Mouse (Mus musculus) limb, embryonic 10.5 days (tissue): ENCODE measurements around the gene Crybb1. TPM values are rescaled to one million over a fixed set of nuclear protein-coding genes. Genes with fewer than 3 reads are reported as not detected.

ENCODE experiments used
- DNase-seq: peaks from one replicate; pipeline ENCODE4 v3.0.0-alpha.2; 2017; ENCODE audit warnings: low spot score
- H3K27ac ChIP-seq: fragments of 300-500 bp; sonication (generic); 2 replicates; pipeline ENCODE4 v1.5.1; 2016; ENCODE audit warnings: mild to moderate bottlenecking
- H3K27me3 ChIP-seq: fragments of 300-500 bp; sonication (generic); 2 replicates; pipeline ENCODE4 v1.6.1; 2016; ENCODE audit warnings: low read depth, mild to moderate bottlenecking; ENCODE audit not compliant: poor library complexity, severe bottlenecking
- H3K36me3 ChIP-seq: fragments of 300-500 bp; sonication (generic); 2 replicates; pipeline ENCODE4 v1.6.1; 2016; ENCODE audit warnings: mild to moderate bottlenecking, moderate library complexity
- H3K4me1 ChIP-seq: fragments of 300-500 bp; sonication (generic); 2 replicates; pipeline ENCODE4 v1.6.1; 2016
- H3K4me3 ChIP-seq: fragments of 300-500 bp; sonication (generic); 2 replicates; pipeline ENCODE4 v1.5.1; 2016; ENCODE audit warnings: mild to moderate bottlenecking, moderate library complexity
- H3K9me3 ChIP-seq: fragments of 300-500 bp; sonication (generic); replicated peaks from 2 replicates; pipeline ENCODE4 v1.6.1; 2016; ENCODE audit warnings: mild to moderate bottlenecking
- WGBS: fragments of 180-500 bp; shearing (Covaris S2); methylation state at CpG from one replicate; pipeline ENCODE4 v1.1.7; 2016; 5-methylcytosine and 5-hydroxymethylcytosine counted together
- polyA plus RNA-seq: library from polyadenylated mRNA; unstranded; fragments of >200 nt; fragmentation: Nextera tagmentation; extraction: Ambion mirVana; gene quantifications from 2 replicates; pipeline ENCODE4 v1.2.1, GENCODE M21; 2016

Crybb1 gene
- polyA plus RNA-seq = not detected in 2 replicates

DNA sequence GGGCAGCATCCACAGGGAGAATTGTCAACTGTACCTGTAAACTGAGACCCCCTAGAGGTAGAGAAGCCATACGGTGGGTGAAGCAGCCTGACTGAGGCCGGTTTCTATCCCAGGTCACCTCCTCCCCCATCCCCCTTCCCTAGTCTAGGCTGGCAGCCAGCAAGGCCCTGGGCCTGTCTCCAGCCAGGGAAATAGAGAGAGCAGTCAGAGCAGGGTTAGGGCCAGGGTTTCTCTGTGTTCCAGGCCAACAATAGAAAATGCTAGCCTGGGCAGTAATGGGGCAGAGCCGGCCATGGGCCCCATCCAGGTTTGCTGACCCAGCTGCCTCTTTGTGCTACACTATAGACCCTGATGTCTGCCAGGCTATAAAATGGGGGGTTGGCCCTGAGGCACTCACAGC lies at the start of gene Crybb1:
Crybb1 (plus strand) TSS at position 390 of the 400 bp plus-strand sequence.
- no peak for DNase-seq
- H3K4me1 ChIP-seq = peaks cover 49% of the 10 kb centered on the region
- H3K9me3 ChIP-seq = no peaks in the 10 kb centered on the region
- H3K27ac ChIP-seq = peak within 1 kb of the TSS; percentile 54; the same call in 1 of the 2 replicates
- H3K36me3 ChIP-seq = no peaks in the 10 kb centered on the region
- H3K4me3 ChIP-seq = no peak within 1 kb of the TSS
- peaks cover 32% of the 10 kb centered on the region; the same call in 1 of the 2 replicates for H3K27me3 ChIP-seq
- 70% methylated on average over 3 of the region's 3 CpGs for WGBS

DNA sequence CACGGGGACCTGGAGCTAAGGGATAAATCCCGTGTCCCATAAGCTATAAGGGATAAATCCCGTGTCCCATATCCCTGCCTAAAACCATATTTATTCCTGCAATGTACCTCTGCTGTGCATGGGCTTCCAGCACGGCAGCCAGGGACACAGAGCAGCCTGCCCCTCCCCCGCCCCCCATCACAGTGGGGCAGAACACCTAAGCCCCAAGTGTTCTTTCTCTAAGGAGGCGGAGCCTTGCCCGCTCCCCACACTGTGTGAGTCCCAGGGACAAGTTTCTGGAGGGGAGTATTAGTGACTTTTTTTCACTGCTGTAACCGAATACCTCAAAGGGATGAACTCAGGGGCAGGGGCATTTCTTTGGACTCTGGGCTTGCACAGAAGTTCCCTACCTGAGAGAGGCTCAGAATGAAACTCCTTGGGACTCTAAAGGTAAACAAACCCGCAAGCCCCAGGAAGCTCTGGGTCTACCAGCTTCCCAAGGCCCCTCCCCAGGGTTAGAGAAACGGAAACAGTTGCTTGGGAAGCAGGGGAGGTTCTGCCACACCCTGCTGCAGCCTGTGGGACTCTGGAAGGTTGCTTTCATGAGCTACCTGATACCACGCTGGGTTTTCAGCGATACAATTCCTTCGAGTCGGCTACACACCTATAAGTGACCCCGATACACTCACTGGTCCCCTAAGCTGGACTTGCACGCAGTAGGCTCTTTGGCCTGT lies 48.9 kb upstream of the Crybb1 start:
- 0 out of 2 replicates have a peak overlapping the region, but pooled peaks have one; percentile 32 for H3K27ac ChIP-seq
- H3K4me1 ChIP-seq = peaks cover 22% of the 10 kb centered on the region
- 22% methylated on average over 16 of the region's 16 CpGs for WGBS
- no peaks in the 10 kb centered on the region for H3K9me3 ChIP-seq
- H3K4me3 ChIP-seq = peak overlapping the region; percentile 19
- no peak for DNase-seq
- peaks cover 12% of the 10 kb centered on the region; the same call in 1 of the 2 replicates for H3K27me3 ChIP-seq
- no peaks in the 10 kb centered on the region for H3K36me3 ChIP-seq

DNA sequence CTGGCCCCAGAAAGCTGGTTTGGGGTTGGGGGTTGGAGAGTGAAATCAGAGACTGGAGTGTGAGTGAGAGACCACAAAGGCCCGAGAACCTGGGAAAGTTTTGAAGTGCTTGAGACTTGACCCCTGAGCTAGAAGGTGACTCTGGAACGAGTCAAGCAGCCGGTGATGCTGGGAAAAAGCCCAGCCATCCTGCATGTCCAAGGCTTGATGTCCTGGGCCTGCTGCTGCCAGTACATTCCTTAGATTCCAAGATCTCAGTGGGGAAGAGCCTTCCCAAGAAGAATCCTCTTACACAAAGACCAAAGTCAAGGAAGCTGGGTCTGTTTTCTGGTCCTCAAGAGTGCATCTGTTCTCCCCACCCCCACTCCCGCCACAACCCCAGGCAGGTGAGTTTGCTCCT lies 47.3 kb upstream of the Crybb1 start:
- Histone ChIP-seq H3K4me3 (no peak overlapping the region), H3K27me3 (peaks cover 8% of the 10 kb centered on the region; the same call in 1 of the 2 replicates), H3K36me3 (no peaks in the 10 kb centered on the region), H3K27ac (no peak overlapping the region), H3K4me1 (peaks cover 26% of the 10 kb centered on the region), H3K9me3 (no peaks in the 10 kb centered on the region)
- 37% methylated on average over 4 of the region's 4 CpGs for WGBS
- DNase-seq = no peak

DNA sequence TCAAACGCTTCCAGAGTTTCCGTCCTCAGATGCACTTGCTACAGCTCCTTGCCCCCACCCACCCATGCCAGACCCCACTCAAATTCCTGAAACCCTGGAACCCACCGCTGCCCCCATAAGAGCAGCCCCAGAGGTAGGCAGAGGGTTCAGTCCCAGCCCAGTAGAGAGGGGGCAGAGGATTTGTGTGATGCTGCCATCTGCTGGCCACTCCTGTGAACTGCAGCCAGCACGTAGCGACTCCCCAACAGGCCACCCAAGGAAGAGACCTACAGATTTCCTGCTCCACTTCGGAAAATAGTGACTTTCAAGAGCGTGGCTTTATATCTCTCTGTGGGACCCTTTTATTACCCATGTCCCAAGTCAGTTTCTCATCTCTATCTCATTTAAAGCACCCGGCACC lies 45.5 kb upstream of the Crybb1 start:
- H3K36me3 ChIP-seq = no peaks in the 10 kb centered on the region
- H3K4me1 ChIP-seq = peaks cover 42% of the 10 kb centered on the region
- H3K4me3 ChIP-seq = no peak overlapping the region
- no peaks in the 10 kb centered on the region for H3K9me3 ChIP-seq
- H3K27ac ChIP-seq = no peak overlapping the region
- peak; percentile 81 for DNase-seq
- 0 out of 2 replicates have a peak, but pooled peaks cover 3% of the 10 kb centered on the region for H3K27me3 ChIP-seq
- 27% methylated on average over 8 of the region's 8 CpGs for WGBS

DNA sequence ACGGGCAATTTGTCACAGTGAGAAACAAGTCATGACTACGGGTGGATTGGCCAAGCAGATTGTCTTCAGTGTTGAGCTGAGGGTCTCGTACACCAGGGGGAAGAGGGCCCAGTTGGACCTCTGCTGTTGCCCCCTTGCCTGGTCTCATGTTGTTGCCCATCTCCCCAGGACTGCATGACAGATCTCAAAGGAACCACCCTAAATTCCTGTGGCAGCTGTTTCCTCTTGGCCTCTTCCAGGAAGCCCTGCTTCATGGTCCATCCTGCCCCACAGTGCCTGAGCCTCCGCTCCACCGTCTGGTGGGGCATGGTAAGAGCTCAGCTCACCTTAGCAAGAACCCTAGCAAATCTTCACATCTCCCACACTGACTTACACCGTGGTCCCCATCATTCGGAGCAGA lies 43.7 kb upstream of the Crybb1 start:
- Histone ChIP-seq H3K27ac (no peak overlapping the region), H3K27me3 (peaks cover 21% of the 10 kb centered on the region), H3K4me1 (peaks cover 48% of the 10 kb centered on the region), H3K9me3 (no peaks in the 10 kb centered on the region), H3K36me3 (no peaks in the 10 kb centered on the region), H3K4me3 (no peak overlapping the region)
- WGBS = 87% methylated on average over 7 of the region's 7 CpGs
- no peak for DNase-seq

DNA sequence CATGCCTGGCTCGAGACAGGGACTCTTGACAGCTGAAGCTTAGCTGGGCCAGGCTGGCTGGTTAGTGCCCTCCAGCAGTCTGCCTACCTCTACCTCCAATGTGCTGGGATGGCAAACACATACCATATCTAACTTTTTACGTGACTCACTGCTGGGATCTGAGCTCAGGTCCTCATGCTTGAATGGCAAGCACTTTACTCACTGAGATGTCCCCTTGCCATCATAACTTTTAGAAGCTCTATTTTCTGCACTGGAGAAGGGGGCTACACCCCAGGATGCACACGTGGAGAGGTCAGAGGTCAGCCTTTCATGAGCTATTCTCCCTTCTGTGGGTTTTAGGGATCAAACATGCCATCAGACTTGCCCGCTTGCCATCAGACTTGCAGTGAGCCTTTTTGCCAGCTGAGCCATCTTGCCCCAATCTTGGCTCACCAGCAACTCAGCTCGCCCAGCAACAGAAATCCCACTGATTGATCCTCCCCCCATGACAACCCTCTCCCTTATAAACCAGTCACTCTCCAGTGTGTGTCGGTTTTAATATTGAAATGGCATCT lies 42.8 kb upstream of the Crybb1 start:
- H3K4me3 ChIP-seq = no peak overlapping the region
- H3K4me1 ChIP-seq = peaks cover 45% of the 10 kb centered on the region
- H3K27ac ChIP-seq = no peak overlapping the region
- no peaks in the 10 kb centered on the region for H3K36me3 ChIP-seq
- DNase-seq = no peak
- 81% methylated on average over 6 of the region's 6 CpGs for WGBS
- peaks cover 30% of the 10 kb centered on the region for H3K27me3 ChIP-seq
- no peaks in the 10 kb centered on the region for H3K9me3 ChIP-seq

- DNase-seq = no peak
- no peaks in the 10 kb centered on the region for H3K9me3 ChIP-seq
- H3K36me3 ChIP-seq = no peaks in the 10 kb centered on the region
- WGBS = 41% methylated on average over 19 of the region's 19 CpGs
- peaks cover 37% of the 10 kb centered on the region for H3K27me3 ChIP-seq
- peak overlapping the region; percentile 34; the same call in 1 of the 2 replicates for H3K27ac ChIP-seq
- no peak overlapping the region for H3K4me3 ChIP-seq
- H3K4me1 ChIP-seq = peaks cover 39% of the 10 kb centered on the region
These were observed 42.0 kb upstream of the Crybb1 start for GRCm38 (mm10) chr5:112213331-112214240.

DNA sequence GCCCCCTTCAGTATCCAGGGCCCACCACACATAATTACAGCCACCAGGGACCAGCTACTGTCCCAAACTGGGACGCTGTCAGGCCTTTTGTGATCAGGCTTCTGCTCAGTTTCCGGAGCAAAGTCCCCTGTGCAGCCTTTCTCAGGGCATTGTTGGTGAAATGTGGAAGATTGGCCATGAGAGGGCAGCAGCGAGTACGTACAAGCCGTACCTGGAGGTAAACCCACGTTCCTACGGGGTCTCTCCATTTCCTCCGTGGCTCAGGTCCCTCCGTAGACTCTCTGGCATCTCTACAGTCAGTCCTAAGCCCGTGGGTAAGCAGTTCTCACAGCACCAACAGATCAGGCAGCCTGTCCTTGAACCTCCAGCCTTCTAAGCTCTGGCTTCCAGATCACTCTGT lies 41.2 kb upstream of the Crybb1 start:
- Histone ChIP-seq H3K27me3 (peaks cover 42% of the 10 kb centered on the region), H3K27ac (0 out of 2 replicates have a peak overlapping the region, but pooled peaks have one; percentile 34), H3K4me3 (no peak overlapping the region), H3K4me1 (peaks cover 39% of the 10 kb centered on the region), H3K9me3 (no peaks in the 10 kb centered on the region), H3K36me3 (no peaks in the 10 kb centered on the region)
- 6% methylated on average over 10 of the region's 10 CpGs for WGBS
- peak; percentile 80 for DNase-seq

DNA sequence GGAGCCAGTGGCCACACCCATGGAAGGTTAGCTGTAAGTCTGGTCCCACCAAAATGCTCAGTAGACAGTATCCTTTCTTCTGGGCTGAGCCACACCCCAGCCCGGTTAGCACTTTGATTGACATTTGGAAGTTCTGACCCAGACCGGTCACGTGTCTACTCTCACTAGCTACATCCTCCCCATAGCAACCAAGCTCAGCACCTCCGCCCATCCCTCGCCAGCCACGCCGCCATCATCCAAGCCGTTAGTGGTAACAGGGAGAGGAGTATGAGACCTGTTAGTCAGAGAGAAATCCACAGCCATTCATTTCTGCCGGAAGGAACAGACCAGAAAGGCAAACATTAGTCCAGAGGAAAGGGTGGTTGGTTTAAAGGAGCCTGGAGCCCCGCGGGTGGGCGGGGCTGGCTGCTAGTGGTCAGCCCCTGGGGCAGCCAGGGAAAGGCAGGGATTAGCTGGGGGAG lies 40.3 kb upstream of the Crybb1 start:
- H3K9me3 ChIP-seq = no peaks in the 10 kb centered on the region
- H3K36me3 ChIP-seq = no peaks in the 10 kb centered on the region
- H3K27me3 ChIP-seq = peaks cover 48% of the 10 kb centered on the region
- peak overlapping the region; percentile 77 for H3K27ac ChIP-seq
- DNase-seq = no peak
- H3K4me1 ChIP-seq = peaks cover 41% of the 10 kb centered on the region
- H3K4me3 ChIP-seq = peak overlapping the region; percentile 26
- WGBS = 22% methylated on average over 12 of the region's 12 CpGs

GRCm38 (mm10) chr5:112215801-112216251 lies 39.8 kb upstream of the Crybb1 start:
- no peak for DNase-seq
- H3K4me3 ChIP-seq = peak overlapping the region; percentile 26
- H3K4me1 ChIP-seq = peaks cover 42% of the 10 kb centered on the region
- no peaks in the 10 kb centered on the region for H3K36me3 ChIP-seq
- H3K9me3 ChIP-seq = no peaks in the 10 kb centered on the region
- peak overlapping the region; percentile 77 for H3K27ac ChIP-seq
- peaks cover 48% of the 10 kb centered on the region for H3K27me3 ChIP-seq
- 42% methylated on average over 9 of the region's 9 CpGs for WGBS

- no peak for DNase-seq
These were observed 39.3 kb upstream of the Crybb1 start for GRCm38 (mm10) chr5:112216335-112216734.

DNA sequence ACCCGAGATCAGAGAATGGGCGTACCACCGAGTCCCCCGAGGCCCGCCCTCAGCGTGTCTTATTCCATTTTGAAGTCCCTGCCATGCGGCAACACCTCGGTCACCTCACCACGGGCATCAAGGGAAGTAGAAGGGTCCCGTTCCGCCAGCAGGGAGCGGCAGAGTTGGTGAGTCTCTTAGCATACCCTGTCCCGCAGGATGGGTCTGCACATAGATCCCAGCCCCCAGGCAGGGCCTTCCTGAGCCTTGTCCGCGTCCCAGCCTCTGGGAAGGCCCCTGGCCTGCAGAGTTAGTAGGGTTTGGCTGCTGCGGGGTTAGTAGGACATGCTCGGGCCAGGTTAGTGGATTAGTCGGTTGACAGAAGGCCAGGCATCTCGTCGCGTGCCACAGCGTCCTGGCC lies 38.6 kb upstream of the Crybb1 start:
- Histone ChIP-seq H3K27me3 (peaks cover 52% of the 10 kb centered on the region), H3K27ac (peak overlapping the region; percentile 53), H3K36me3 (no peaks in the 10 kb centered on the region), H3K4me3 (no peak overlapping the region), H3K4me1 (peaks cover 42% of the 10 kb centered on the region), H3K9me3 (no peaks in the 10 kb centered on the region)
- 57% methylated on average over 22 of the region's 22 CpGs for WGBS
- DNase-seq = no peak

More at GRCm38 (mm10) chr5:112216335-112216734, 39.3 kb upstream of the Crybb1 start:
- Histone ChIP-seq H3K27me3 (peaks cover 48% of the 10 kb centered on the region), H3K36me3 (no peaks in the 10 kb centered on the region), H3K27ac (peak overlapping the region; percentile 54), H3K4me1 (peaks cover 42% of the 10 kb centered on the region), H3K9me3 (no peaks in the 10 kb centered on the region), H3K4me3 (no peak overlapping the region)
- 74% methylated on average over 7 of the region's 7 CpGs for WGBS
